Mouse (Mus musculus): Measurements from ENCODE around the gene Olfr557. TPM values are rescaled to one million over a fixed set of nuclear protein-coding genes. Genes with fewer than 3 reads are reported as not detected.
A peak's percentile ranks its signal among the peaks of the same experiment; 100 is the strongest.

Gene Olfr557
- not detected in 2 replicates for polyA plus RNA-seq (2012; rRNA removed)

DNA sequence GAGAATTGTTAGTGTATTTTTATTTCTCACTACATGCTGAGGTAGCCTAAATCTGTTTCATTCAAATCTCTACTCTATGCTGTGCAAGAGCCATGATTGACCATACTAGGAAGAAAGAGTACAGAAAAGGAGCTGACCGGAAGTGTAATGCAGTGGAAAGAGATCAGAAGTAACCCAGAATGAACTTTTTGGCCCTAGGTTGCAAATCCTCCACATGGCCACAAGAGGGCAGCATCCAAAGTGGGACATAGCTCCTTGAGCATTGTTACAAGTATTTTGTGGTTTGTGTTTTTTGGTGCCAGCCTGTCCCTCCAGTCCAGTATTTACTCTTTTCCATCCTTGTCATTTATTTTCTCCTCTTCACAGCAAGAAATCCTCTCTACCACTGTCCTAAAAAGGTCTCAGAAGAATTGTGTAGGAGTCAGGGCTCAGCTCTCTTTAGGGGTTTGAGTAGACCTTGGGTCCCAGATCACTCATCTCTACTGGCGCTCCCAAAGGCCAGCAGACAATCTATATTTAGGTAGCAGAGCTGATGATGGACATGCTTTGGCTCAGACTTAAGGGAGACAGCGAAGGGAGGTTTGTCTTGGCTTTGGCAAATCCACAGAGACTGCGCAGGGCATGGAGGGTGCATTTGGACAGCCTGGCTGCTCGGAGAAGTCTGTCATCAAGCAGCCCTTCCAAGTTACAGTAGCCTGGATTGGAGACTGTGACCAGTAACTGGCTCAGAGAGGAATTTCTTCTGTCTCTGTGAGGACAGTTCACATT lies at the start of gene Olfr557:
Olfr557 (plus strand) TSS at position 553 of the 768 bp plus-strand sequence.
- Histone ChIP-seq H3K4me1 (replicated peaks; ENCODE audit: control insufficient read depth, insufficient read depth, low read length) (no peaks in the 10 kb centered on the region), H3K36me3 (ENCODE audit: control insufficient read depth, insufficient read depth, low read length) (no peaks in the 10 kb centered on the region), H3K27me3 (ENCODE audit: control insufficient read depth, insufficient read depth, low read length) (0 out of 2 replicates have a peak, but pooled peaks cover 3% of the 10 kb centered on the region), H3K27ac (ENCODE audit: control insufficient read depth, insufficient read depth, low read length) (no peak within 1 kb of the TSS), H3K4me3 (ENCODE audit: control insufficient read depth, insufficient read depth, low read length) (no peak within 1 kb of the TSS)
- no peak for TF ChIP-seq CTCF (IDR thresholded peaks at IDR 0.05; ENCODE audit: borderline replicate concordance, control insufficient read depth, extremely low read depth, insufficient read depth, low read length, poor library complexity)
- WGBS = 76% methylated on average over 5 of the region's 5 CpGs
- peak; percentile 36 for DNase-seq

DNA sequence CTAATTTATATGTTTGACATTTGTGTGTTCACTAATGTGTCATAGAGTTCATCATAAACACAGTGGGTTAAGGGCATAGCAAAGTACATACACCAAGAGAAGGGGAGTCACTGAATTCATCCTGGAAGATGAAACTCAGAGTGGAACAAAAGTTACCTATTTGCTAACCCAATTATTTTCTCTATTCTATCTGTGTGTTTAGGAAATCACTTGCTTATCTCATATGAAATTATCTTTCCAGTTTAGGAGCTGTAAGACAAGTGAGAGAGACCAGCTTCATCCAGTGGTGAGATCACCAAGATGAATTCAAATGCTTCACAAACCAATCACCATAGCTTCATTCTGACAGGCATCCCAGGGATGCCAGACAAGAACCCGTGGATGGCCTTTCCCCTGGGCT lies 37.2 kb upstream of the Olfr557 start, which contains the start of gene Olfr555:
Olfr555 (plus strand) TSS at position 301 of the 400 bp plus-strand sequence.
- DNase-seq = no peak
- TF ChIP-seq CTCF (IDR thresholded peaks at IDR 0.05; ENCODE audit: borderline replicate concordance, control insufficient read depth, extremely low read depth, insufficient read depth, low read length, poor library complexity) (no peak), POLR2A (IDR thresholded peaks at IDR 0.05; ENCODE audit: control insufficient read depth, extremely low read depth, insufficient read depth, low read length, poor library complexity) (no peak)
- whole genome bisulfite sequencing = 80% methylated on average over 1 of the region's 1 CpGs
- no peaks in the 10 kb centered on the region for H3K36me3 ChIP-seq (ENCODE audit: control insufficient read depth, insufficient read depth, low read length)
- H3K4me3 ChIP-seq (ENCODE audit: control insufficient read depth, insufficient read depth, low read length) = no peak within 1 kb of the TSS
- no peak within 1 kb of the TSS for H3K27ac ChIP-seq (ENCODE audit: control insufficient read depth, insufficient read depth, low read length)
- H3K27me3 ChIP-seq (ENCODE audit: control insufficient read depth, insufficient read depth, low read length) = no peaks in the 10 kb centered on the region
- H3K4me1 ChIP-seq (replicated peaks; ENCODE audit: control insufficient read depth, insufficient read depth, low read length) = no peaks in the 10 kb centered on the region

DNA sequence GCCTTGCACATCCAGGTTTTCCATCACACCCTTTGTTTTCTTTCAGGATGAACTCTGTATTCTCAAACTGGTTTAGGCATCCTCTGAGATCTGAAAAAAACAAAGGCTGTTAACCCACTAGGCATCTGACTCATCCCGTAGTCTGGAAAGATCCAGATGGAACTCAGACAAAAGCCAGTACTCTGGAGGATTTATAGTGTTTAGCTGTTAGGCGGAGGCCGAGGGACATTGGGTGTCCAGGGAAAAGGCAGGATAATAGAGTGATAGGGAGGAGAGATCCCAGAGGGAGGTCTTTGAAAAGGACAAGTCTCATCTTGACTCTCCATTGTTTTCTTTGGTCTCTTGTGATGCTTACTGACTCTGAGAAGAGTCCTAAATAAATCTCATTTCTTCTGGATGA lies 31.1 kb upstream of the Olfr557 start, which contains the start of gene Olfr556:
Olfr556 (plus strand) TSS at position 301 of the 400 bp plus-strand sequence.
- no peak for DNase-seq
- no peak within 1 kb of the TSS for H3K27ac ChIP-seq (ENCODE audit: control insufficient read depth, insufficient read depth, low read length)
- no peak within 1 kb of the TSS for H3K4me3 ChIP-seq (ENCODE audit: control insufficient read depth, insufficient read depth, low read length)
- TF ChIP-seq CTCF (IDR thresholded peaks at IDR 0.05; ENCODE audit: borderline replicate concordance, control insufficient read depth, extremely low read depth, insufficient read depth, low read length, poor library complexity) (no peak), POLR2A (IDR thresholded peaks at IDR 0.05; ENCODE audit: control insufficient read depth, extremely low read depth, insufficient read depth, low read length, poor library complexity) (no peak)
- WGBS = 93% methylated on average over 3 of the region's 3 CpGs
- no peaks in the 10 kb centered on the region for H3K36me3 ChIP-seq (ENCODE audit: control insufficient read depth, insufficient read depth, low read length)
- H3K27me3 ChIP-seq (ENCODE audit: control insufficient read depth, insufficient read depth, low read length) = no peaks in the 10 kb centered on the region
- no peaks in the 10 kb centered on the region for H3K4me1 ChIP-seq (replicated peaks; ENCODE audit: control insufficient read depth, insufficient read depth, low read length)

DNA sequence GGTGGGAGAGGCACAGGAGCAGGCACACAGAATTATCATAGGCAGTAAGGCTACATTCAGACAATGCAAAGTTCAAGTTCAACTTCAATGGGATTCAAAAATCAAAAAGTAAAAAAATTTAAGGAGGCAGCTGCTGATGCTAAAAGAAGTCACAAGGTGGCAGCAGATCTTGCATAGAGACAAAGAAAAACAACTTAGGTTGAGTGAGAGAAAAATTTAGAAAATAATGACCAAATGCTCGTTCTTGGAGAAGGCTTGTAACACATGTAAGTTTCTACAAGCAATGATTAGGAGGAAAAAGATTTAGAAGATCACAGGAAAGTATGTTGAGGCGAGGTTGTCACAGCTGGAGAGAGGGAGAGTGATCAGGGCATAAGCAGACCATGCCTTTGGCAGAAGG lies 30.3 kb upstream of the Olfr557 start:
- DNase-seq = no peak

DNA sequence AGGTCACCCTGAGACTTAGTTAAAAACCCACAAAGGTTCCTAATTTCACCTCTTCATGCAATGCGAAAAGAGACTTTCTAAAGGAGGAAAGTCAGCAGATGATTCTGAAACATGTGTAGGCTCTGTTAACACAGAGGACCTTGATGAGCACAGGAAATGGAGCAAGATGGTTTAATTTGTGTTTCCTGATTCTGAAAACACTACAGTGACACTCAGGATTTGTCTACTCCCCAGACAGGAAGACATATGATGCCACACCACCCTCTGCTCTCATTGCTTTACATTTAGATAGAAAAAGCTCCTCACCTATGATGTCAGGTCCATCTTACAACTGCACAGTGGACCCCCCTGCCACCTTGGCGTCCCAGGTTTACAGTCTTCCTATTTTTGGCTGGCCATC lies 19.5 kb upstream of the Olfr557 start:
- Histone ChIP-seq H3K4me1 (replicated peaks; ENCODE audit: control insufficient read depth, insufficient read depth, low read length) (no peaks in the 10 kb centered on the region), H3K27ac (ENCODE audit: control insufficient read depth, insufficient read depth, low read length) (no peak overlapping the region), H3K36me3 (ENCODE audit: control insufficient read depth, insufficient read depth, low read length) (no peaks in the 10 kb centered on the region), H3K4me3 (ENCODE audit: control insufficient read depth, insufficient read depth, low read length) (no peak overlapping the region), H3K27me3 (ENCODE audit: control insufficient read depth, insufficient read depth, low read length) (no peaks in the 10 kb centered on the region)
- no peak for DNase-seq
- TF ChIP-seq CTCF (IDR thresholded peaks at IDR 0.05; ENCODE audit: borderline replicate concordance, control insufficient read depth, extremely low read depth, insufficient read depth, low read length, poor library complexity) (no peak), POLR2A (IDR thresholded peaks at IDR 0.05; ENCODE audit: control insufficient read depth, extremely low read depth, insufficient read depth, low read length, poor library complexity) (no peak)
- WGBS = 70% methylated on average over 2 of the region's 2 CpGs

More for the DNA sequence above, 30.3 kb upstream of the Olfr557 start:
- Histone ChIP-seq H3K4me1 (replicated peaks; ENCODE audit: control insufficient read depth, insufficient read depth, low read length) (no peaks in the 10 kb centered on the region), H3K36me3 (ENCODE audit: control insufficient read depth, insufficient read depth, low read length) (no peaks in the 10 kb centered on the region), H3K4me3 (ENCODE audit: control insufficient read depth, insufficient read depth, low read length) (no peak overlapping the region), H3K27ac (ENCODE audit: control insufficient read depth, insufficient read depth, low read length) (no peak overlapping the region), H3K27me3 (ENCODE audit: control insufficient read depth, insufficient read depth, low read length) (no peaks in the 10 kb centered on the region)
- WGBS = 31% methylated on average over 2 of the region's 2 CpGs
- TF ChIP-seq POLR2A (IDR thresholded peaks at IDR 0.05; ENCODE audit: control insufficient read depth, extremely low read depth, insufficient read depth, low read length, poor library complexity) (no peak), CTCF (IDR thresholded peaks at IDR 0.05; ENCODE audit: borderline replicate concordance, control insufficient read depth, extremely low read depth, insufficient read depth, low read length, poor library complexity) (no peak)

DNA sequence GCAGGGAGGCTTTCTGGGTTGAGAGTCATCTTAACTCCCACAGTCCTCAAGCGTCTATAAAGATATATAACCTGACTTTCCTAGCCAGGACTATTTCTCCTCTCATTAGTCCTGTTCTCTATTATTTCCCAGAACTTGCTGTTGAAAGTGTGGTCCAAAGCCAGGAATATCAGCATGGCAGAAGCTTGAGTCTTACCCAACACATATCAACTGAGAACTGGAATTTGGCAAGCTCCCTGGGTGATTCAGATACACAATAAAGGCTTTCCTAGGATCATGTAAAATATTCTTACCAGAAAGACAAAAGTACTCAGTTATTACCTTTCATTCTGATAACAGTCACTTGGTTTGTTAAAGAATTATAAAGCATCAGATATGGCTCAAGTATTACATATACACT lies 13.8 kb upstream of the Olfr557 start:
- 97% methylated on average over 1 of the region's 1 CpGs for WGBS
- DNase-seq = no peak
- TF ChIP-seq CTCF (IDR thresholded peaks at IDR 0.05; ENCODE audit: borderline replicate concordance, control insufficient read depth, extremely low read depth, insufficient read depth, low read length, poor library complexity) (no peak), POLR2A (IDR thresholded peaks at IDR 0.05; ENCODE audit: control insufficient read depth, extremely low read depth, insufficient read depth, low read length, poor library complexity) (no peak)
- Histone ChIP-seq H3K4me1 (replicated peaks; ENCODE audit: control insufficient read depth, insufficient read depth, low read length) (no peaks in the 10 kb centered on the region), H3K4me3 (ENCODE audit: control insufficient read depth, insufficient read depth, low read length) (no peak overlapping the region), H3K27ac (ENCODE audit: control insufficient read depth, insufficient read depth, low read length) (no peak overlapping the region), H3K36me3 (ENCODE audit: control insufficient read depth, insufficient read depth, low read length) (no peaks in the 10 kb centered on the region), H3K27me3 (ENCODE audit: control insufficient read depth, insufficient read depth, low read length) (no peaks in the 10 kb centered on the region)

Measured in thymus, adult 2 months (tissue).